Mouse (Mus musculus) liver, adult 2 months (tissue): ENCODE data around the gene Fem1a.

Source experiments
- CTCF ChIP-seq: fragments of 200-500 bp; IDR thresholded peaks from 2 replicates; pipeline ENCODE4 v1.5.1; 2011; ENCODE audit warnings: low read depth, low read length, control low read depth
- POLR2A ChIP-seq: fragments of 200-500 bp; IDR thresholded peaks from 2 replicates; pipeline ENCODE4 v1.6.1; 2011; ENCODE audit warnings: low read length, control low read depth; ENCODE audit not compliant: insufficient read depth; ENCODE audit errors: extremely low read depth

DNA sequence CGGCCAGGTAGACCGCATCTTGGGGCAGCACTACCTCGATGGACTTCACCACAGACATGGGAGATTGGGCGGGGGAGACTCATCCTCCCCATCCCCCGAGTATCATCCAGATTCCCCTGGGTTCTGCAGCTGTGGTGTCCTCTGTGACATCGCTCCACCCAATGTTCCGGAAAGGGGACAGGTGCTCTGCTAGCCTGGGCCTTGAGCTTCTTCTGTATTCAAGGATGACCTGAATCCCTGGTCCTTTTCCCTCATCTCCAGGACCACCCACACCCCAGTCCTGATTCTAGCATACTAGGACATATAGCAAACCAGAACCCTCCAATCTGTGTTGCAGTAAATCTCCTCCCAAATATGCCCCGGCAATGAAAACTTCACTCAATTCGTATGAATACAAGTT is 43.6 kb downstream of the Fem1a start, which contains the start of gene Arrdc5:
- no peak for TF ChIP-seq POLR2A
- no peak for TF ChIP-seq CTCF
